Mouse (Mus musculus): Measurements from ENCODE around the gene Cfap77.

The Cfap77 gene

GRCm38 (mm10) chr2:28919001-28919400 lies 135.9 kb downstream of the Cfap77 start:
- no peak for DNase-seq

GRCm38 (mm10) chr2:28917518-28918361 lies 137.1 kb downstream of the Cfap77 start:
- DNase-seq, result peak in 1 of 2 experiments; percentile 19

GRCm38 (mm10) chr2:28917156-28917517 lies 137.7 kb downstream of the Cfap77 start:
- no peak for DNase-seq

GRCm38 (mm10) chr2:28916513-28916865 lies 138.4 kb downstream of the Cfap77 start, which contains the start of gene Barhl1:
Gene Barhl1 (minus strand): TSS chr2:28916668.
- DNase-seq, result no peak

- DNase-seq, result peak; percentile 86 to 96
Observed at GRCm38 (mm10) chr2:28915768-28916512, 138.9 kb downstream of the Cfap77 start.

- DNase-seq, result no peak
Observed at GRCm38 (mm10) chr2:28915104-28915738, 139.6 kb downstream of the Cfap77 start.

GRCm38 (mm10) chr2:28914121-28914520 lies 140.7 kb downstream of the Cfap77 start:
- DNase-seq, result no peak

GRCm38 (mm10) chr2:28912961-28913360 lies 141.9 kb downstream of the Cfap77 start:
- no peak for DNase-seq

GRCm38 (mm10) chr2:28912039-28912700 lies 142.7 kb downstream of the Cfap77 start:
- no peak for DNase-seq

GRCm38 (mm10) chr2:28911331-28912038 lies 143.4 kb downstream of the Cfap77 start:
- DNase-seq, result peak in 1 of 2 experiments; percentile 8

- no peak for DNase-seq
Observed at GRCm38 (mm10) chr2:28910877-28911276, 144.0 kb downstream of the Cfap77 start.

GRCm38 (mm10) chr2:28909818-28910710 lies 144.8 kb downstream of the Cfap77 start:
- peak in 1 of 2 experiments; percentile 25 for DNase-seq

GRCm38 (mm10) chr2:28909186-28909817 lies 145.6 kb downstream of the Cfap77 start:
- DNase-seq, result no peak

- DNase-seq, result peak in 1 of 2 experiments; percentile 40
Observed at GRCm38 (mm10) chr2:28908389-28909153, 146.3 kb downstream of the Cfap77 start.

- peak in 1 of 2 experiments; percentile 14 for DNase-seq
Observed at GRCm38 (mm10) chr2:28907691-28908388, 147.0 kb downstream of the Cfap77 start.

- peak; percentile 51 to 71 for DNase-seq
Observed at GRCm38 (mm10) chr2:28905561-28905960, 149.3 kb downstream of the Cfap77 start.

- no peak for DNase-seq
Observed at GRCm38 (mm10) chr2:28904786-28905185, 150.1 kb downstream of the Cfap77 start.

- DNase-seq, result no peak
Observed at GRCm38 (mm10) chr2:28903871-28904270, 151.0 kb downstream of the Cfap77 start.

GRCm38 (mm10) chr2:28902291-28902690 lies 152.6 kb downstream of the Cfap77 start:
- no peak for DNase-seq
